Mouse (Mus musculus) left cerebral cortex, adult 11 months (tissue): Measurements from ENCODE around the gene Celf3.

Source experiments
- DNase-seq: peaks from one replicate; pipeline ENCODE4 v3.0.0; 2022; ENCODE audit warnings: low spot score

Celf3 gene

GRCm38 (mm10) chr3:94477981-94478422, at the start of gene Celf3:
TSS of gene Celf3 (plus strand) at chr3:94478295.
- DNase-seq: peak; percentile 76

GRCm38 (mm10) chr3:94430980-94431379, 47.1 kb upstream of the Celf3 start:
- DNase-seq: no peak

GRCm38 (mm10) chr3:94434305-94434704, 43.8 kb upstream of the Celf3 start:
- DNase-seq: no peak

GRCm38 (mm10) chr3:94436420-94436819, 41.7 kb upstream of the Celf3 start:
- DNase-seq: no peak

- no peak for DNase-seq
Measured at GRCm38 (mm10) chr3:94441182-94441581, 36.9 kb upstream of the Celf3 start.

GRCm38 (mm10) chr3:94442951-94443596, 35.0 kb upstream of the Celf3 start, which contains the start of gene Mrpl9:
TSS of gene Mrpl9 (plus strand) at chr3:94443318.
- peak; percentile 85 for DNase-seq

DNA sequence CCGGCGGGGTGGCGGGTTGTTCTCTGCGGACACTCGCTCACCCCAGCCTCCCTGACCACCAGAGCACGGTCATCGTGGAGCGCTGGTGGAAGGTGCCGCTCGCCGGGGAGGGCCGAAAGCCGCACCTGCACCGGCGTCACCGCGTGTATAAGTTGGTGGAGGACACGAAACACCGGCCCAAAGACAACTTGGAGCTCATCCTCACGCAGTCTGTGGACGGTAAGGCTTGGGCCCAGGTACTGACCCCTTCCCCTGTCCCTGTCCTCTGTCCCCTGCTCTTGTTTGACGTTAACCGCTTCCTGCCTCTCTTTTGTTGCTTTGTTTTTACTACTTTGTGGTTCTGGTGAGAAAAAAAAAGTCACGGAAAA, 34.5 kb upstream of the Celf3 start, which contains the start of gene Oaz3:
Oaz3 (minus strand) TSS at position 319 of the 368 bp plus-strand sequence.
- DNase-seq: no peak

DNA sequence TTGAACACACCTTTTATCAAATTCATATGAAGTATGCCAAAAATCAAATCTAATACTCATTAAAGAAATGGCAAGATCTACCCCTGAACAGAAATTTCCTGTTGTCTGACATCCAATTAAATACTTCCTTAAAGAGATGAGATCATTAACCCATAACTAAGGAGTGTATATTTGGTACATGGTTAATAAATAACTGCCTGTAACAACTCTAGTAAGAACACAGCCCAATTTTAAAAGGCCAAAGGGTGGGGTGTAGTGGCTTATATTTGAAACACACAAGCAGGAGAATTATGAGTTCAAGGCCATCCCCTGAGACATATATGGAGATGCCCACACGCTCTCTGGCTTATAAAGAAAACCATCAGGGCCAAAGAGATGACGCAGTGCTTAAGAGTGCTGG, 28.7 kb upstream of the Celf3 start:
- no peak for DNase-seq

DNA sequence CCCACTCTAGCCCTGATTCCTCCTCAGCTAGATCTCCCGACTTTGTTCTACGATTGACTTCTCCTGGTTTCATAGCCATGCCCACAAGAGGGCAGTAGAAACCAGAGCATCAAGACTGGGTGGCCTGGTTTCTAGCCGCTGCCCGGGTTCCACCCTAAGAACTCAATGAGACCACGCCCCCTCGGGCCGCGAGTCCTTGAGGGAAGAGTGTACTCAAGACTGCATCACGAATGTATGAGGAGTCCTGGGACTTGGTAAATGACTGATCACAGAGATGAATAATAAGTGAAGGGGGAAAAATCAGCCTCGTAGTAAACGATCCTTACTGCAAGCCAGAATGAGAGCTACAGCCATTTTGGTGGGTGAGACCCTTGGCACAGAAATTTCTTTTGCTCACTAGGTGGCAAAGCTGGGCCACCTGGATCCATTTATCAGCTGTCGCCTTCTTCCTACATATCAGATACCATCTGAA, 21.5 kb upstream of the Celf3 start:
- DNase-seq: peak; percentile 70

DNA sequence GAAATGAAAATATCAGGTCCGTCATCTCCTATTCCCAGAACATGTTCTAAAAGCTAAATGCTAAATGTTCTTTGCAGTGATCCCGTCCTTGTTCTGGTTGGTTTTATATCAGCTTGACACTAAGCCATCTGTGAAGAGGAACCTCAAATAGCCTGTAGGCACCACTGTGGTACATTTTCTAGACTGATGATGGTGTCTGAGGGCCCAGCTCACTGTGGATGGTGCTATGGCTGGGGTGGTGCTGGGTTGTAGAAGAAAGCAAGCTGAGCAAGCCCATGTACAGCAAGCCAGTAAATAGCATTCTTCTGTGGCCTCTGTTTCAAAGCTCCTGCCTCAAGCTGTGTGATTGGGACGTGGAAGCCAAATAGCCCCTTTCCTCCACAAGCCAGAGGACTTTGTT, 21.0 kb upstream of the Celf3 start:
- no peak for DNase-seq

DNA sequence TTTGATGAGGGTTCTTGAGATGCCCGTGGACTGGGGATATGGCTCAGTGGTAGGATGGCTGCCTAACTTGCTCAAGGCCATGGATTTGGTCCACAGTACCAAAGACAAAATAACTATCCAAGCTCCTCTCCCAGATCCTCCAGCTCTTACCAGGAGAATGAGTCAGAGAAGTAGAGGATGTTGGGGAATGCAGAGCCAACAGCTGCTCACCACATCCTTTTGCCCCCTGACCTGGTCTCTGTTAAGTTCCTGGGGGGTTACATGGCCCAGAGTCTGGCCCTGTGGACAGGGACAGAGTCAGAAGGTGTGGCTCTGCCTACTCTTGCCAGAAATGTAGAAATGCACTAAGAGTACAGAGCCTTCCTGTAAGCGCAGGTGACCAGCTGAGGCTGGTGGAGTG, 18.3 kb upstream of the Celf3 start:
- DNase-seq: no peak

GRCm38 (mm10) chr3:94463926-94464578, 14.0 kb upstream of the Celf3 start:
- DNase-seq: no peak

GRCm38 (mm10) chr3:94465632-94466430, 12.3 kb upstream of the Celf3 start:
- no peak for DNase-seq

DNA sequence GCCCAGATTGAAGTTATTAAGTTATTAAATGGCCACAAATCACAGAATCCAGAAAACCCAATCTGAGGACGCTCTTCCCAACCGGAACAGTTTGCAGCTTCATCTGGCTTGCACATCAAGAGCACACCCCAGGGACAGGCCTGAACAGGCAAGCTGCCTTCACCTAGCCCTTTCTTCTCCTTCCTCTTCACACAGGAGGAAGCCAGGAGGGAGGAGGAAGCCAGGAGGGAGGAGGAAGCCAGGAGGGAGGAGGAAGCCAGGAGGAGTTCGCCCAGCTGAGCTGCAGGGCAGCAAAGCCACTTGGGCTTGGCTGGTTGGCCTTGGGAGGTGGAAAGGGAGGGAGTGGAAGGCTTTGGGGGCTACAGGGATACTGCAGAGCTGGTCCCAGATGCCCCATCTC, 9.2 kb upstream of the Celf3 start:
- no peak for DNase-seq

GRCm38 (mm10) chr3:94472447-94473114, 5.5 kb upstream of the Celf3 start:
- DNase-seq: no peak

- DNase-seq: no peak
Measured at GRCm38 (mm10) chr3:94473115-94473505, 5.0 kb upstream of the Celf3 start.

GRCm38 (mm10) chr3:94473567-94474232, 4.4 kb upstream of the Celf3 start:
- DNase-seq: no peak

DNA sequence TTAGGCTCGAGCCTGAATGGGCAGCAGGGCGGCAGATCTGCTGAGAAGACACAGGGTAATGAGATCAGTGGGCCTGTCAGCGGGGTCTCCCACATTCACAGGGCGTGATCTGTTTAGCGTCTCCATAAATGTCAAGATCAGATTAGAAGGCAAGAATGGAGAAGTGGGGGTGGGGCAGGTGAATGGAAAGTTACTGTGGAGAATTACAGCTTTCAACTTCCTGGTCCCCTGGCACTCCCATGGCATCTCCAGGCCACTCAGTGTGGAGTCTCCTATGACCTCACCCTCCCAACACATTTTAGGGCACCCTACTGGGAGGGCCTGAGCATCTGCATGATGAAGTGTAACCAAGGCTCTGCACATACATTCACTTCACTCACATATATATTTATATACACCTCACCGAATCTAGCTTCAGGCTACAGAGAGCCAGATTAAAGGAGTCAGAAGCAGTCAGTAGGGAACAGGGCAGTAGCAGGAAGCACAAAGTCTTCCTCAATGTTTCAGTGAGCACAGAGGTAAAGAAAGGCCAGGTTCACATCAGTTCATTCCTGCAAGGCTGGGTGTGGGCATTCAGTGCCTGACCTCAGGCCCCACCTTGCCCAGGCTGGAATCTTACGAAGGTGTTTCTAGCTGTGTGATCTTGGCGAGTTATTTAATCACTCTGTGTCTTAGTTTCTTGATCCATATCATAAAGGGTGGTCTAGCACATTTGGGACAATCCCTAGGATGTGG, 1.6 kb upstream of the Celf3 start:
- no peak for DNase-seq

- DNase-seq: peak; percentile 71
Measured at GRCm38 (mm10) chr3:94477444-94477843, 651 bp upstream of the Celf3 start.

DNA sequence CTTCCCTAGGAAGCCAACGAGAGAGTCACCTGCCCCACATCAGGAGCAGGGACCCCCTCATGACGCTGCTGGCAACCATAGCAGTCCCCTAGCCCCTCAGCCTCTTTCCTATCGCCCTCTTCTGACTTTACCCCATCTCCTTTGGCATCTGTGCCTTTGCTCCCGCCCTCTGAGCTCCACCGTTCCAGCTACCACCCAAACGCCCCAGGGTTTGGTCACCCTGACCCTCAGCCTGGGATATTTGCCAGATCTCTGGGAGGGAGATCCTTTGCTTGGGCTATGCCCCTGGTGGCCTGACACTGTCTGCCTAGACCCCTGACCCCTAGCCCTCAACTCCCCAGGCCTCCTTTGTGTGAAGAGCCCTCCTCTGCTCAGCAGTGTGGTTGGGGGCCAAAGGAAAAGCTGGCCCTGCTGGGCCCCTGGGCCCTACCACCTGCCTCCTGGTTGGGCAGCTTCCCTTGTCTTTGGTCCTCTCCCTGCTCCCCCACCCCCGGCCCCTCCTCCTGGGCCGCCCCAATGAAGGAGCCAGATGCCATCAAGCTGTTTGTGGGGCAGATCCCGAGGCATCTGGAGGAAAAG, 585 bp downstream of the Celf3 start:
- no peak for DNase-seq

DNA sequence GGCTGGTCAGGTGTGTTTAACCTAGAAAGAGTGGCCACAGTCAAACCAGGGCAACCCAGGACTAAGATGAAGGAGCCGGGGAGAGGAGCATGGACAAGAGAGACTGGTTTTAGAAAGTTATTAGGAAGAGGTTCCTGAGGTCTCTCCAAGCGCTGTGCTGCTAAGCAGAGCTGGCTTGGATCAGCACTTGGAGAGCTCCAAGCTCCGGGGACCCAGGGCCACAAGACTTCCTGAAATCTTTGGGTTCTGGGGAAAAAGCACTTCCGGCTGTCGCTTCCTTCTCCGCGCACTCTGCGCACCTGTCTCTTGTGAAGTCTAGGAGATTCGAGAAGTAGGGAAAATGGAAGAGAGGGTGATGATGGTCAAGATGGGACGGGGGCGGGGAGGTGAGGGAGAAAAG, 1.5 kb downstream of the Celf3 start:
- no peak for DNase-seq
